Mouse (Mus musculus) brain, embryonic 14.5 days (tissue): ENCODE data around the gene Vps9d1.

Experiments used
- CTCF ChIP-seq: fragments of 200-500 bp; IDR thresholded peaks from 2 replicates; pipeline ENCODE4 v1.5.1; 2012; ENCODE audit warnings: inconsistent platforms, mild to moderate bottlenecking, moderate library complexity, borderline replicate concordance; ENCODE audit not compliant: insufficient read depth, insufficient read length; ENCODE audit errors: extremely low read depth
- POLR2A ChIP-seq: fragments of 200-500 bp; IDR thresholded peaks from 2 replicates; pipeline ENCODE4 v1.6.1; 2012; ENCODE audit warnings: mild to moderate bottlenecking, inconsistent platforms, borderline replicate concordance; ENCODE audit not compliant: poor library complexity, insufficient read depth, insufficient read length, severe bottlenecking; ENCODE audit errors: extremely low read depth

- TF ChIP-seq CTCF (no peak), POLR2A (no peak)
Observed at GRCm38 (mm10) chr8:123298301-123298700, 44.2 kb upstream of the Vps9d1 start.
